Mouse (Mus musculus) neural tube, embryonic 14.5 days (tissue): ENCODE measurements around the gene Zfp512b. TPM values are rescaled to one million over a fixed set of nuclear protein-coding genes. Genes with fewer than 3 reads are reported as not detected.

Experiments used
- ATAC-seq: fragments of 200-750 bp; cut with Nextera tagmentation; 2 replicates; pipeline ENCODE4 v1.8.0; 2017; ENCODE audit warnings: low read depth, mild to moderate bottlenecking, moderate TSS enrichment, moderate library complexity
- H3K27ac ChIP-seq: fragments of 300-500 bp; sonication (generic); 2 replicates; pipeline ENCODE4 v1.5.1; 2014; ENCODE audit warnings: low read depth, mild to moderate bottlenecking, control low read depth, low read length, moderate library complexity, mixed read lengths
- H3K27me3 ChIP-seq: fragments of 300-500 bp; sonication (generic); 2 replicates; pipeline ENCODE4 v1.6.1; 2014; ENCODE audit warnings: low read length; ENCODE audit not compliant: control insufficient read depth, insufficient read depth
- H3K36me3 ChIP-seq: fragments of 300-500 bp; sonication (generic); 2 replicates; pipeline ENCODE4 v1.6.1; 2014; ENCODE audit warnings: low read length, mixed read lengths; ENCODE audit not compliant: control insufficient read depth, insufficient read depth
- H3K4me1 ChIP-seq: fragments of 300-500 bp; sonication (generic); 2 replicates; pipeline ENCODE4 v1.6.1; 2014; ENCODE audit warnings: low read length; ENCODE audit not compliant: control insufficient read depth, insufficient read depth
- H3K4me2 ChIP-seq: fragments of 300-500 bp; sonication (generic); 2 replicates; pipeline ENCODE4 v1.6.1; 2014; ENCODE audit warnings: mild to moderate bottlenecking, low read depth, low read length, control low read depth
- H3K4me3 ChIP-seq: fragments of 300-500 bp; sonication (generic); 2 replicates; pipeline ENCODE4 v1.5.1; 2014; ENCODE audit warnings: low read depth, low read length, control low read depth, mixed read lengths
- H3K9ac ChIP-seq: fragments of 300-500 bp; sonication (generic); replicated peaks from 2 replicates; pipeline ENCODE4 v1.6.1; 2014; ENCODE audit warnings: low read depth, mild to moderate bottlenecking, control low read depth, low read length, mixed read lengths
- H3K9me3 ChIP-seq: fragments of 300-500 bp; sonication (generic); 2 replicates; pipeline ENCODE4 v1.6.1; 2016; ENCODE audit warnings: low read length; ENCODE audit not compliant: control insufficient read depth
- WGBS: fragments of 180-500 bp; shearing (Covaris S2); extraction: QIAGEN DNeasy Blood & Tissue Kit; methylation state at CpG from one replicate; pipeline ENCODE4 v1.1.7; 2014; 5-methylcytosine and 5-hydroxymethylcytosine counted together
- polyA plus RNA-seq: library from polyadenylated mRNA; unstranded; fragments of >200 nt; fragmentation: Nextera tagmentation; extraction: Ambion mirVana; gene quantifications from 2 replicates; pipeline ENCODE4 v1.2.1, GENCODE M21; 2014

Zfp512b gene
- polyA plus RNA-seq, 1 experiment from 2014 or later = 87.5 TPM

DNA sequence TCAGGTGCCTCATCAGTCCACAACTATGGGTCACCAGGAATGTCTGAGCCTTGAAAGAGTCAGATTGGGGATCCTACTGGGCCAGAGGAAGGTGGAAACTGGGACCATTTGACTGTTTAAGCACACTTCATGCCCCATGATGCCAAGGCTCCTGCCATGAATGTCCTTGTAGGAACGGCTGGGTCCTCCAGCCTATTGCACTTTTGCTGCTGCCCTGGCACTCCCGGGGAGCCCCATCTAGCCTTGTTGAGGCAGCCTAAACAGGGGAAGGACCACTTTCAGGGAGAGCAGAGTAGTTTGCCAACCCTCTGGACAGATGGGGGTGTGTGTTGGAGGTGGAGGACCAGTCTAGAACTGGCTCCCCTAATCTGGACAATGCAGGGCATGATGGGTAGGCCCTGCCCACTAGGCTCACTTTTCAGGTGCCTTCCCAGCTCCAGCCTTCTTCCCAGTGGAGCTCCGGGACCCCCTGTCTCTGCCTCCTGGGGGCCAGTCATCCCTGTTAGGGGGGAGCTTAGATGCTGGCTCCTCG is 8.1 kb downstream of the Zfp512b start, which contains the start of gene Uckl1:
TSS of gene Uckl1 (minus strand) at position 482 of the 532 bp plus-strand sequence.
- no peak within 1 kb of the TSS for H3K4me3 ChIP-seq
- no peaks in the 10 kb centered on the region for H3K9me3 ChIP-seq
- no peaks in the 10 kb centered on the region for H3K27me3 ChIP-seq
- peaks cover 55% of the 10 kb centered on the region for H3K36me3 ChIP-seq
- WGBS = 92% methylated on average over 4 of the region's 4 CpGs
- no peak for ATAC-seq
- no peak within 1 kb of the TSS for H3K27ac ChIP-seq
- no peak within 1 kb of the TSS for H3K9ac ChIP-seq
- peaks cover 14% of the 10 kb centered on the region for H3K4me1 ChIP-seq
- no peak within 1 kb of the TSS for H3K4me2 ChIP-seq

GRCm38 (mm10) chr2:181583460-181584257 is 8.9 kb downstream of the Zfp512b start:
- no peak overlapping the region for H3K4me2 ChIP-seq
- no peaks in the 10 kb centered on the region for H3K9me3 ChIP-seq
- no peaks in the 10 kb centered on the region for H3K27me3 ChIP-seq
- 93% methylated on average over 3 of the region's 3 CpGs for WGBS
- peaks cover 14% of the 10 kb centered on the region for H3K4me1 ChIP-seq
- ATAC-seq = no peak
- no peak overlapping the region for H3K4me3 ChIP-seq
- no peak overlapping the region for H3K27ac ChIP-seq
- peaks cover 48% of the 10 kb centered on the region for H3K36me3 ChIP-seq
- no peak overlapping the region for H3K9ac ChIP-seq

DNA sequence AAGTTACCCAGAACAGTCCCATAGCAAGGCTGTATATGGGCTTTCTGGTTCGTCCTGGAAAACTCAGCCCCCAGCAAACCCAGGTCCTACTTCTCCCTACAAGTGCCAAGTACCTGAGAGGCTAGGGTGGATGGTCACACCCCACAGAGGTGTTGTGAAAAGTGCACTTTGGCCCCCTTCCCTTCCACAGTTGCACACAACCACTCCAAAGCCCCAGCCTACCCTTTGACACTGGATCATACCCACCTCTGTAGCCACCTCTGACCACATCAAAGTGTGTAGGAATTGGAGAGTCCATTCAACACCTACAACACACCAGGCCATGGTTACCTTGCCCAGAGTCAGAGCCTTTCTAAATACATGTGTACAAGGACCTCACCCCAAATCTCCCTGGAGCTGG is 9.7 kb downstream of the Zfp512b start:
- H3K36me3 ChIP-seq = peaks cover 41% of the 10 kb centered on the region

GRCm38 (mm10) chr2:181582358-181582757 is 10.2 kb downstream of the Zfp512b start:
- Histone ChIP-seq H3K27me3 (no peaks in the 10 kb centered on the region), H3K9me3 (no peaks in the 10 kb centered on the region), H3K4me3 (no peak overlapping the region; the same call in 1 of the 2 replicates), H3K36me3 (peaks cover 37% of the 10 kb centered on the region), H3K9ac (no peak overlapping the region), H3K4me1 (peaks cover 17% of the 10 kb centered on the region), H3K4me2 (peak overlapping the region; percentile 92), H3K27ac (peak overlapping the region; percentile 90)
- 88% methylated on average over 2 of the region's 2 CpGs for WGBS
- ATAC-seq = no peak

More for the DNA sequence above, 9.7 kb downstream of the Zfp512b start:
- 95% methylated on average over 1 of the region's 1 CpGs for WGBS
- Histone ChIP-seq H3K9ac (no peak overlapping the region), H3K4me3 (no peak overlapping the region), H3K27ac (no peak overlapping the region), H3K9me3 (no peaks in the 10 kb centered on the region), H3K4me2 (no peak overlapping the region), H3K4me1 (peaks cover 14% of the 10 kb centered on the region), H3K27me3 (no peaks in the 10 kb centered on the region)
- no peak for ATAC-seq

- WGBS = under 1% methylated on average over 49 of the region's 49 CpGs
- Histone ChIP-seq H3K27ac (peak overlapping the region; percentile 90), H3K4me1 (peaks cover 24% of the 10 kb centered on the region), H3K4me2 (peak overlapping the region; percentile 92), H3K9me3 (no peaks in the 10 kb centered on the region), H3K36me3 (peaks cover 29% of the 10 kb centered on the region), H3K27me3 (no peaks in the 10 kb centered on the region), H3K9ac (peak overlapping the region; percentile 89), H3K4me3 (peak overlapping the region; percentile 70)
- ATAC-seq = peak; percentile 82
Measured at GRCm38 (mm10) chr2:181581402-181582120, 11.0 kb downstream of the Zfp512b start.

GRCm38 (mm10) chr2:181581016-181581401 is 11.6 kb downstream of the Zfp512b start:
- H3K4me1 ChIP-seq = peaks cover 24% of the 10 kb centered on the region
- ATAC-seq = peak; percentile 80

DNA sequence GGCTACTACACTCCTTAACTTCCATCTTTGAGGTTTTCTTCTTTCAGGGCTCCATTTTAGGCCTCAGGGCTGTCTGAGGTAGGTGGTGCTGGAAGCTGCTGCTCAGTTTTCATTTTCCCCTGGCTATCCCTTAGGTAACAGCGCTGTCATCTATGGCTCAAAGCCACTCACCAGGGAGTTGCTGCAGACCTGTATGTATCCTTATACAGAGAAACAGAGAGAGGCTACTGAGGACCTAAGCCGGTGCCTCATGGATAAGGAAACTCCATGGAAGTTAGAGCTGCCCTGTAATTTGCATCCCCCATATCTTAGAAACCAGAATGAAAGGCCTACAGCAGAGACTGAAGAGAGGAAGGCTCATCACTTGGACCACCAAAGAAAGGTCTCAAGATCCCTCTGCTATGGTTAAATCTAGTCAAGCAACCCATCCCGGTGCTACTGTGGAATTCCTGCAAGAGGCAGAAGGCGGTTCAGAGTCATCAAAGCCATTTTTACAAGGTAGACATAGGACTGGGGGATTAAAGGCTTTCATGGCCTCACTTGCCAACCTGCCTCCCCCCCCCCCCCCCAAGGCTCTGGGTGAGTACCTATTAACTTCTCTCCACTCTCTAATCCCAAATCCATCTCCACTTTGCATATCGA is 12.4 kb downstream of the Zfp512b start:
- H3K4me1 ChIP-seq = peaks cover 24% of the 10 kb centered on the region
- WGBS = 82% methylated on average over 5 of the region's 5 CpGs

More at GRCm38 (mm10) chr2:181581016-181581401, 11.6 kb downstream of the Zfp512b start:
- peaks cover 24% of the 10 kb centered on the region for H3K36me3 ChIP-seq
- peak overlapping the region; percentile 92 for H3K4me2 ChIP-seq
- under 1% methylated on average over 11 of the region's 11 CpGs for WGBS
- peak overlapping the region; percentile 90 for H3K27ac ChIP-seq
- H3K4me3 ChIP-seq = peak overlapping the region; percentile 70
- H3K9me3 ChIP-seq = no peaks in the 10 kb centered on the region
- peak overlapping the region; percentile 89 for H3K9ac ChIP-seq
- no peaks in the 10 kb centered on the region for H3K27me3 ChIP-seq

DNA sequence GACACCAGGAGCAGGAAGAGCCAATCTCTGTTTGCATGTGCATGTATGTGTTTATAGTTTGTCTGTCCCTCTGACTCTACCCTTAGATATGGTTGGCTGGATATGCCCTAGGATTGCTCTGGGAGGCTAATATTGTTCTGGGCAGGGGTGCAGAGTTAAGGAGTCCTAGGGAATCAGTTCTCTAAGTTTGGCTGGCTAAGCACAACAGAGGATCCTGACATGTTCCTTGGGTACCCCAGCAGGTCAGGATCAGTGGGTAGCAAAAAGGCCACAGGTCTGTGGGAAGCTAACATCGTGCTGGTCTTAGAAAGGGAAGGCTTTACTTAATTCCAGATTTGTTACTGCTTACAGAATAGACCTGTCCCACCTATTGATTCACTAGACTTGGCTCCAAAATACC is 12.9 kb downstream of the Zfp512b start:
- Histone ChIP-seq H3K4me1 (peaks cover 24% of the 10 kb centered on the region), H3K36me3 (peaks cover 14% of the 10 kb centered on the region; the same call in 1 of the 2 replicates), H3K9me3 (no peaks in the 10 kb centered on the region), H3K9ac (no peak overlapping the region), H3K4me3 (no peak overlapping the region), H3K27me3 (no peaks in the 10 kb centered on the region), H3K27ac (no peak overlapping the region), H3K4me2 (no peak overlapping the region)
- no peak for ATAC-seq
- 100% methylated on average over 1 of the region's 1 CpGs for WGBS

More for the DNA sequence above, 12.4 kb downstream of the Zfp512b start:
- peak overlapping the region; percentile 70 for H3K4me3 ChIP-seq
- H3K27ac ChIP-seq = no peak overlapping the region
- ATAC-seq = no peak
- H3K9ac ChIP-seq = peak overlapping the region; percentile 89
- H3K27me3 ChIP-seq = no peaks in the 10 kb centered on the region
- H3K4me2 ChIP-seq = peak overlapping the region; percentile 92
- peaks cover 18% of the 10 kb centered on the region for H3K36me3 ChIP-seq
- no peaks in the 10 kb centered on the region for H3K9me3 ChIP-seq
